Comparison of ENCODE assay signal across 27 mouse cellular contexts in the genomic region with DNA sequence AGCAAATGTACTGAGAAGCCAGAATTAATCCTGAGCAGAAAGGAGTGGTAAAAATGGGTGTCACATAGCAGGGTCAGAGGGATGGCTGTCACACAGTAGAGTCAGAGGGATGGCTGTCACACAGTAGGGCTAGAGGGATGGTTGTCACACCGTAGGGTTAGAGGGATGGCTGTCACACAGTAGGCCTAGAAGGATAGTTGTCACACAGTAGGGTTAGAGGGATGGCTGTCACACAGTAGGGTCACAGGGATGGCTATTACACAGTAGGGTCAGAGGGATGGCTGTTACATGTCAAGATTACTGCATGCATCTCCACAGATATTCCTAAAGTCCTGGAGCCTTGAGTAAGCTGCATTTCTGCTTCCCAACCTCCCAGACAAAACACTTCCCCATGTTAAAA. TPM values are rescaled to one million over a fixed set of nuclear protein-coding genes. Genes with fewer than 3 reads are reported as not detected.
"Had no signal": no experiment of that assay in that cellular context is flagged by ENCODE, and none has a peak within 500 bp of the region (broad histone marks: within the 10 kb centered on the region; RNA-seq: fewer than 3 reads in every experiment).

No protein-coding gene starts in this region.

- H3K36me3 ChIP-seq: embryonic facial prominence, embryonic 10.5 days; embryonic facial prominence, embryonic 12.5 days; embryonic facial prominence, embryonic 13.5 days; embryonic facial prominence, embryonic 15.5 days; forebrain, embryonic 10.5 days; forebrain, embryonic 12.5 days; forebrain, embryonic 15.5 days; heart, embryonic 10.5 days had no signal

- DNase-seq: cerebellum, adult 9-10 months; cerebellum, adult 9-11 months; cerebellum, postnatal 10 days; cerebellum, postnatal 14 days; cerebellum, postnatal 25 days; cerebellum, postnatal 36 days; embryo, embryonic 11 days; forebrain, postnatal 0 days; gastrocnemius, adult 2 months; gastrocnemius, postnatal 10 days; gastrocnemius, postnatal 36 days; heart, adult 18-20 months; heart, adult 2 months had no signal

- H3K9ac ChIP-seq: embryonic facial prominence, embryonic 12.5 days; embryonic facial prominence, embryonic 13.5 days; embryonic facial prominence, embryonic 15.5 days; forebrain, embryonic 12.5 days; forebrain, embryonic 13.5 days; forebrain, embryonic 15.5 days; forebrain, postnatal 0 days had no signal

- H3K4me1 ChIP-seq: embryonic facial prominence, embryonic 12.5 days; forebrain, embryonic 12.5 days had no signal

- H3K9me3 ChIP-seq: embryonic facial prominence, embryonic 10.5 days; embryonic facial prominence, embryonic 12.5 days; embryonic facial prominence, embryonic 13.5 days; embryonic facial prominence, embryonic 15.5 days; forebrain, embryonic 10.5 days; forebrain, embryonic 12.5 days; forebrain, embryonic 13.5 days; forebrain, embryonic 15.5 days; heart, embryonic 10.5 days had no signal

- ATAC-seq: forebrain, embryonic 13.5 days; forebrain, embryonic 14.5 days; forebrain, embryonic 15.5 days; forebrain, embryonic 16.5 days; forebrain, postnatal 0 days had no signal

- H3K4me3 ChIP-seq: embryonic facial prominence, embryonic 10.5 days; embryonic facial prominence, embryonic 12.5 days; embryonic facial prominence, embryonic 13.5 days; embryonic facial prominence, embryonic 15.5 days; erythroblast, embryonic 14.5 days; forebrain, embryonic 10.5 days; forebrain, embryonic 12.5 days; forebrain, embryonic 13.5 days; forebrain, embryonic 15.5 days; gastrocnemius, adult 2 months; heart, adult 2 months; heart, embryonic 10.5 days had no signal

- H3K4me2 ChIP-seq: embryonic facial prominence, embryonic 12.5 days; embryonic facial prominence, embryonic 13.5 days; embryonic facial prominence, embryonic 15.5 days; forebrain, embryonic 12.5 days; forebrain, embryonic 13.5 days; forebrain, embryonic 15.5 days had no signal

- H3K27ac ChIP-seq: embryonic facial prominence, embryonic 10.5 days; embryonic facial prominence, embryonic 12.5 days; embryonic facial prominence, embryonic 13.5 days; embryonic facial prominence, embryonic 15.5 days; forebrain, embryonic 10.5 days; forebrain, embryonic 12.5 days; forebrain, embryonic 13.5 days; forebrain, embryonic 15.5 days; gastrocnemius, adult 2 months; heart, adult 2 months; heart, embryonic 10.5 days had no signal

RNA-seq across cellular contexts. Expression of a gene that starts 33.7 kb away (rescaled TPM):
- total RNA-seq: common myeloid progenitor, adult 5-6 weeks; heart, adult 2 months had no signal
- polyA plus RNA-seq: cortical plate, adult 2 months; erythroblast, embryonic 14.5 days had no signal
